Mouse (Mus musculus) megakaryocyte, embryonic 14.5 days (primary cell): ENCODE results near the gene Exosc1.

Experiments used
- FLI1 ChIP-seq: IDR thresholded peaks from 2 replicates; pipeline ENCODE4 v1.6.1; 2012; ENCODE audit warnings: low read length, inconsistent platforms, mixed read lengths
- GATA1 ChIP-seq: IDR thresholded peaks from 3 replicates; pipeline ENCODE4 v1.6.1; 2012; ENCODE audit warnings: mixed read lengths, low read length, inconsistent platforms, borderline replicate concordance

DNA sequence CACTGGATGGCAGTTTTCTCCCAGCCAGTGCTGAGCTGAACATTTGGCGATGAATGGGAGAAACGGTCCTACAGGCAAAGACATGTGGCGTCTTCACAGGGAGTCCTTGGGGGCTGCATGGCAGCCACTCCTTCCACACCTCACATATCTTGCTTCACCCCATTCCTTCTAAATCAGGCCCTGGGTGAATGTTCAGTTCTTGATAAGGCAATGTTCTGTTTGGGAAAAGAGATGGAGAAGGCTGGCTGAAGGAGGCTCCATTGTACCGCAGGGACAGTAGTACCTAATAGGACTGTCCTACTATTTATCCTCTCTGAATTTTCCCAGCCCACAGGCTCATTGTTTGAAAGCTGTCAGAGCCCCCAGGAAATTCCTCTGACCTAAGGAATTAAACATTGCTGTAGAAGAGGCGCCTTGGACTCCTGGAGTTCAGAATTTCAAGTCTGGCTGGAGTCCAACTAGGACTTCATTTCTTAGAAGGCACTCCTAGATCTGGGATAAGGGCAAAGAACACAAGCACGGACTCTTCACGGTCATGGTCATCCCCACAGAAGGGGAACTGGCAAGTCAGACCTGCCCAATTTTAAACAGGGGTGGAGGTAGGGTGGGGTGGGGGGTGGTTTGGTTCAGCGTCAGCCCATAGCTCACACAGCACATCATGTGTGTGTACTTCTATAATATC lies 26.0 kb downstream of the Exosc1 start:
- TF ChIP-seq GATA1, result no peak
- no peak for TF ChIP-seq FLI1
